Mouse (Mus musculus) liver, adult 2 months (tissue): Measurements from ENCODE around the gene C530008M17Rik. TPM values are rescaled to one million over a fixed set of nuclear protein-coding genes. Genes with fewer than 3 reads are reported as not detected.

Experiments
- DNase-seq: peaks from one replicate; pipeline ENCODE4 v3.0.0-alpha.2; 2011; ENCODE audit warnings: low read depth, low spot score; ENCODE audit errors: extremely low read depth
- H3K27ac ChIP-seq: fragments of 200-500 bp; replicated peaks from 2 replicates; pipeline ENCODE4 v1.5.1; 2012; ENCODE audit warnings: low read depth, mild to moderate bottlenecking, control low read depth, inconsistent platforms, low read length; ENCODE audit not compliant: insufficient read depth
- H3K27me3 ChIP-seq: fragments of 200-500 bp; 2 replicates; pipeline ENCODE4 v1.6.1; 2012; ENCODE audit warnings: mild to moderate bottlenecking, moderate library complexity, low read length, inconsistent platforms; ENCODE audit not compliant: control insufficient read depth, insufficient read depth
- H3K36me3 ChIP-seq: fragments of 200-500 bp; 2 replicates; pipeline ENCODE4 v1.6.1; 2012; ENCODE audit warnings: low read length, inconsistent platforms; ENCODE audit not compliant: control insufficient read depth, insufficient read depth
- H3K4me1 ChIP-seq: fragments of 200-500 bp; 2 replicates; pipeline ENCODE4 v1.6.1; 2011; ENCODE audit warnings: low read length; ENCODE audit not compliant: control insufficient read depth, insufficient read depth
- H3K4me3 ChIP-seq: fragments of 200-500 bp; 2 replicates; pipeline ENCODE4 v1.5.1; 2011; ENCODE audit warnings: low read depth, mild to moderate bottlenecking, control low read depth, low read length, moderate library complexity; ENCODE audit not compliant: insufficient read depth
- H3K79me2 ChIP-seq: fragments of 200-500 bp; 2 replicates; pipeline ENCODE4 v1.6.1; 2012; ENCODE audit warnings: inconsistent platforms, mild to moderate bottlenecking, low read length, moderate library complexity; ENCODE audit not compliant: control insufficient read depth, insufficient read depth
- H3K9ac ChIP-seq: fragments of 200-500 bp; 2 replicates; pipeline ENCODE4 v1.6.1; 2012; ENCODE audit warnings: low read depth, mild to moderate bottlenecking, control low read depth, inconsistent platforms, low read length
- CTCF ChIP-seq: fragments of 200-500 bp; IDR thresholded peaks from 2 replicates; pipeline ENCODE4 v1.5.1; 2011; ENCODE audit warnings: low read depth, low read length, control low read depth
- POLR2A ChIP-seq: fragments of 200-500 bp; IDR thresholded peaks from 2 replicates; pipeline ENCODE4 v1.6.1; 2011; ENCODE audit warnings: low read length, control low read depth; ENCODE audit not compliant: insufficient read depth; ENCODE audit errors: extremely low read depth
- WGBS: fragments of 180-500 bp; shearing (Covaris S2); methylation state at CpG from one replicate; pipeline ENCODE4 v1.1.7; 2018; 5-methylcytosine and 5-hydroxymethylcytosine counted together
- polyA plus RNA-seq: library from polyadenylated mRNA; depleted of rRNA; stranded (reverse); fragments of >200 nt; gene quantifications from 2 replicates; pipeline ENCODE4 v1.2.3, GENCODE M21; 2012
- total RNA-seq: library from RNA; depleted of rRNA; stranded (reverse); fragments of >200 nt; gene quantifications from 2 replicates; pipeline ENCODE4 v1.2.3, GENCODE M21; 2014

C530008M17Rik gene
- total and polyA plus RNA-seq, 2 experiments = under 0.01 to 0.02 TPM

- no peak for TF ChIP-seq POLR2A
- peak; percentile 26; the same call in 1 of the 2 replicates for TF ChIP-seq CTCF
- H3K79me2 ChIP-seq = no peaks in the 10 kb centered on the region
- H3K4me3 ChIP-seq = no peak overlapping the region
- DNase-seq = no peak
- H3K36me3 ChIP-seq = no peaks in the 10 kb centered on the region
- H3K27me3 ChIP-seq = no peaks in the 10 kb centered on the region
- no peaks in the 10 kb centered on the region for H3K4me1 ChIP-seq
- no peak overlapping the region for H3K9ac ChIP-seq
- over 99% methylated on average over 2 of the region's 2 CpGs for WGBS
- no peak overlapping the region for H3K27ac ChIP-seq
Observed at GRCm38 (mm10) chr5:76724878-76725277, 68.6 kb downstream of the C530008M17Rik start.

DNA sequence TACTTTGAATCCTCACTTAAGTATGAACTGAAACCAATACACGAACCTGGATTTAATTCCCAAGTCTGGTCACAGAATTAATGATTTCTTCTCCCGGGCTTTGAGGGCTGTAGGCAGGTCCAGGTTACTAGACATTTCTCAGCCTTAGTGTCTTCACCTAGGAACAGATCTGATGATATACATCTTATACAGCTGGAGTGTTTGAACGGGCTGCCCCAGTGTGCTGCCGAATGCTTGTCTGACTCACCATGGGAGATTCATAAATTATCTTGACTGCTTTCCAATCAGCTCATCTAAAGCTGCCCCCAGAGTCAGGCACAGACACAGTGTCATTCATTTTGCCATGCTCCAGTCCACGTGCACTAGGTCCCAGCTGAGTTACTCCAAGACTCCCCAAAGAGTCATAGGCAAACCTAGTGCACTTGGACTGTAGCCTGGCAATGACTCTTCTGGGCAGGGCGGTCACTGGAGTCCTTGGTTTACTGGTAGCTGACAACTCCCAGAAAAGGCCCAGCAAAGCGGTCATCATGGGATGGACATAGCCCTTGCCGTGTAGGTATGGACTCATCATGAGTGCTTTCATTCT is 70.3 kb downstream of the C530008M17Rik start:
- H3K4me1 ChIP-seq = no peaks in the 10 kb centered on the region
- H3K27me3 ChIP-seq = no peaks in the 10 kb centered on the region
- H3K79me2 ChIP-seq = no peaks in the 10 kb centered on the region
- DNase-seq = no peak
- WGBS = 92% methylated on average over 8 of the region's 8 CpGs
- TF ChIP-seq CTCF (no peak), POLR2A (no peak)
- H3K4me3 ChIP-seq = no peak overlapping the region
- no peak overlapping the region for H3K27ac ChIP-seq
- H3K9ac ChIP-seq = no peak overlapping the region
- no peaks in the 10 kb centered on the region for H3K36me3 ChIP-seq

DNA sequence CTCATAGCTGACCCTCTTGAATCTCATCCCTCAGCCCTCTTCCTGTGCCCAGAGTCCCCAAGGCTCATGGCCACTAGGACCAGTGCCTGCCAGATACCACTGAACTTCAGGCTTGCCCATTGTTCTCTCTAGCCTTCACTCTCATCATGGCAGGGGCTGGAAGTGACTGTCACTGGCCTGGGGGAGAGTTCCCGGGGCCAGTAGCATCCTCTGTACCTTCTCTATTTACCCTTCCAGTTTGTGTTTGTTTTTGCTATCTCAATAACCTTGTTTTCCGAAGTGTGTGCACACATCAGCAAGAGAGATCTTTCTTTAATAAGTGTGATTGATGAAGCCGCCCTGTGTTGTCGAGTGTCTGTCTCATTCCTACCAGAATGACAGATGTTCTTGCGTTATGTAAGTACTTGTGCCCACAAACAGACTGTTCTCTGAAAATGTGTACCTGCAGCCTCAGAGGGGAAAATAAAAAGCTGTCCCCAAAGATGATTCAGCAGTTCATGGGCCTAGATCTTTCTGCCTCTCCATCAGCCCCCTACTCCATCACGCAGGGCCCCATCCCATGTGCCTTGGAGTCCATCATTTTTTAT is 76.8 kb downstream of the C530008M17Rik start:
- Histone ChIP-seq H3K27me3 (no peaks in the 10 kb centered on the region), H3K4me3 (no peak overlapping the region), H3K4me1 (no peaks in the 10 kb centered on the region), H3K36me3 (no peaks in the 10 kb centered on the region), H3K9ac (no peak overlapping the region), H3K79me2 (no peaks in the 10 kb centered on the region), H3K27ac (no peak overlapping the region)
- 49% methylated on average over 6 of the region's 6 CpGs for WGBS
- no peak for TF ChIP-seq POLR2A
- no peak for TF ChIP-seq CTCF
- no peak for DNase-seq

GRCm38 (mm10) chr5:76741463-76741862 is 85.2 kb downstream of the C530008M17Rik start:
- DNase-seq = no peak
- Histone ChIP-seq H3K79me2 (no peaks in the 10 kb centered on the region), H3K27me3 (no peaks in the 10 kb centered on the region), H3K4me1 (no peaks in the 10 kb centered on the region), H3K9ac (no peak overlapping the region), H3K27ac (no peak overlapping the region), H3K36me3 (no peaks in the 10 kb centered on the region), H3K4me3 (no peak overlapping the region)
- 86% methylated on average over 6 of the region's 6 CpGs for WGBS
- no peak for TF ChIP-seq CTCF
- TF ChIP-seq POLR2A = no peak

GRCm38 (mm10) chr5:76742076-76742475 is 85.8 kb downstream of the C530008M17Rik start:
- no peak overlapping the region for H3K9ac ChIP-seq
- no peak overlapping the region for H3K27ac ChIP-seq
- no peak for TF ChIP-seq POLR2A
- no peak for TF ChIP-seq CTCF
- no peak for DNase-seq
- no peaks in the 10 kb centered on the region for H3K27me3 ChIP-seq
- H3K4me1 ChIP-seq = no peaks in the 10 kb centered on the region
- H3K4me3 ChIP-seq = no peak overlapping the region
- H3K79me2 ChIP-seq = no peaks in the 10 kb centered on the region
- no peaks in the 10 kb centered on the region for H3K36me3 ChIP-seq
- WGBS = 87% methylated on average over 6 of the region's 6 CpGs

DNA sequence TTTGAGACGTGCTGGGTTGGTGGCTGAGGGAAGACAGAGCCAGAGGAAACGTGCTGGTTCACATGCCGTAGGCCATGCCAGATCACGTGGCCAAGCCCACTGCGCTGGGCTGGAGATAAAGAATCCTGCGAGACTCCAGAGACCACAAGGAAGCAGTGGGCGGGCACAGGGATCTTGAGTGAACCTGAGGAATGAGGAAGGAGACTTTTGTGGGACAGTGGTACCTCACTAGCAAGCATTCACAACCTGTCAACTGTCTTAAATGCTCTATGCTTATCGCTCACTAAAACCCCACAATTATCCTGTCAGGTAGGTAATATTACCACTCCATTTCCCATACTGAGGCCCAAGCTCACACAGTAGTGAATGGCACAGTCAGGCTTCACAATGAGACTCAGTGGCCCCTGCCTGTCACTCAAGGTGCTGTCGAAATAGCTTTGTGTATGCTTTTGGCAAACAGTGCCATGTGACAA is 88.5 kb downstream of the C530008M17Rik start:
- Histone ChIP-seq H3K4me3 (no peak overlapping the region), H3K27ac (no peak overlapping the region), H3K27me3 (no peaks in the 10 kb centered on the region), H3K4me1 (no peaks in the 10 kb centered on the region), H3K36me3 (no peaks in the 10 kb centered on the region), H3K79me2 (no peaks in the 10 kb centered on the region), H3K9ac (no peak overlapping the region)
- TF ChIP-seq POLR2A (no peak), CTCF (no peak)
- WGBS = 75% methylated on average over 9 of the region's 9 CpGs
- DNase-seq = no peak
